Mouse (Mus musculus) hindbrain, embryonic 14.5 days (tissue): ENCODE results near the gene Alcam. TPM values are rescaled to one million over a fixed set of nuclear protein-coding genes. Genes with fewer than 3 reads are reported as not detected.

ENCODE experiments used
- ATAC-seq: fragments of 200-750 bp; cut with Nextera tagmentation; 2 replicates; pipeline ENCODE4 v1.8.0; 2017; ENCODE audit warnings: moderate number of reproducible peaks, mild to moderate bottlenecking, moderate TSS enrichment, moderate library complexity; ENCODE audit not compliant: low FRiP score
- DNase-seq: peaks from one replicate; pipeline ENCODE4 v3.0.0-alpha.2; 2015; ENCODE audit warnings: low spot score
- H3K27ac ChIP-seq: fragments of 300-500 bp; sonication (generic); 2 replicates; pipeline ENCODE4 v1.5.1; 2014; ENCODE audit warnings: mild to moderate bottlenecking, moderate library complexity
- H3K27me3 ChIP-seq: fragments of 300-500 bp; sonication (generic); 2 replicates; pipeline ENCODE4 v1.6.1; 2014; ENCODE audit warnings: mild to moderate bottlenecking, low read length, mixed read lengths; ENCODE audit not compliant: control insufficient read depth, insufficient read depth
- H3K36me3 ChIP-seq: fragments of 300-500 bp; sonication (generic); replicated peaks from 2 replicates; pipeline ENCODE4 v1.6.1; 2014; ENCODE audit not compliant: control insufficient read depth, insufficient read depth
- H3K4me1 ChIP-seq: fragments of 300-500 bp; sonication (generic); replicated peaks from 2 replicates; pipeline ENCODE4 v1.6.1; 2014; ENCODE audit warnings: antibody characterized with exemption, low read length, mixed read lengths; ENCODE audit not compliant: control insufficient read depth, insufficient read depth
- H3K4me2 ChIP-seq: fragments of 300-500 bp; sonication (generic); replicated peaks from 2 replicates; pipeline ENCODE4 v1.6.1; 2014; ENCODE audit warnings: mild to moderate bottlenecking, moderate library complexity
- H3K4me3 ChIP-seq: fragments of 300-500 bp; sonication (generic); replicated peaks from 2 replicates; pipeline ENCODE4 v1.5.1; 2014; ENCODE audit warnings: mild to moderate bottlenecking, low read length
- H3K9ac ChIP-seq: fragments of 300-500 bp; sonication (generic); 2 replicates; pipeline ENCODE4 v1.6.1; 2014
- H3K9me3 ChIP-seq: fragments of 300-500 bp; sonication (generic); 2 replicates; pipeline ENCODE4 v1.6.1; 2016; ENCODE audit warnings: low read length; ENCODE audit not compliant: control insufficient read depth
- WGBS: fragments of 180-500 bp; shearing (Covaris S2); extraction: QIAGEN DNeasy Blood & Tissue Kit; methylation state at CpG from one replicate; pipeline ENCODE4 v1.1.7; 2014; 5-methylcytosine and 5-hydroxymethylcytosine counted together
- polyA plus RNA-seq: library from polyadenylated mRNA; unstranded; fragments of >200 nt; fragmentation: Nextera tagmentation; extraction: Ambion mirVana; gene quantifications from 2 replicates; pipeline ENCODE4 v1.2.1, GENCODE M21; 2014

The Alcam gene
- polyA plus RNA-seq, 1 experiment from 2014 or later = 63.5 TPM

DNA sequence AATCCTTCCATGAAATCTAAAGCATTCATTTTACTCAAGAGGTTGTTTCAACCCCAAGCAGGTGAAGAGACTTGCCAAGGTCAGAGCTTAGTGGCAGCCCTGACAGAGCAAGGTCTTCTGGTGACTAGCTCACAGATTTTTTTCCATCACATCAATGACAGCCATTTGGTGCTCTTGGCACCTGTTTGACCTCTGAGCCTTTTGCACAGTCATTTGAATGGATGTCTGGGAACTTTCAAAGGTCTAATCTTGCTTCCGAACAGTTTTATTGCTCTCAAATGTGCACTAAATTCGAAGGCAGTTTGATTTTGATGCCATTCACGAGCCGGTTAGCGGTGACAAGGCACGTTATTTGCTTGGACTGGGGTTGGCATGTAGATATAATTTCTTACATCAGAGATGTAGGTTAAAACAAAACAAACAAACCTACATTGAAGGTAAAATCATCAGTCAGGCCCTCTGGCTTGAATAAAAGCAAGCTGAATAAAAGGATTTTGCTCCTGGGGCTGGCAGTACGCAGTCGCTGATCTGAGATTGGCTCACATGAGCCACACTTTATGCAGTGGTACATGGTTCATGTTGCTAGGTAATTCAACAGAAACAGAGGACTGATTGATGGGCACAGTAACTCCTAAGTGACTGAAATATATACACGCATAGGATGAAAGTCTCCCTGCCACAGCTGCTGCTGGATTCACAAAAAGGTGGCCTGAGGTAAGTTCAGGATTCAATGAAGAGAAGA is 150.9 kb downstream of the Alcam start:
- H3K4me2 ChIP-seq = no peak overlapping the region
- 76% methylated on average over 9 of the region's 9 CpGs for WGBS
- H3K36me3 ChIP-seq = no peaks in the 10 kb centered on the region
- no peak overlapping the region for H3K4me3 ChIP-seq
- H3K4me1 ChIP-seq = no peaks in the 10 kb centered on the region
- no peaks in the 10 kb centered on the region for H3K9me3 ChIP-seq
- no peak overlapping the region for H3K27ac ChIP-seq
- no peaks in the 10 kb centered on the region for H3K27me3 ChIP-seq
- ATAC-seq (peak; percentile 53; the same call in 1 of the 2 replicates), DNase-seq (no peak)
- no peak overlapping the region for H3K9ac ChIP-seq

DNA sequence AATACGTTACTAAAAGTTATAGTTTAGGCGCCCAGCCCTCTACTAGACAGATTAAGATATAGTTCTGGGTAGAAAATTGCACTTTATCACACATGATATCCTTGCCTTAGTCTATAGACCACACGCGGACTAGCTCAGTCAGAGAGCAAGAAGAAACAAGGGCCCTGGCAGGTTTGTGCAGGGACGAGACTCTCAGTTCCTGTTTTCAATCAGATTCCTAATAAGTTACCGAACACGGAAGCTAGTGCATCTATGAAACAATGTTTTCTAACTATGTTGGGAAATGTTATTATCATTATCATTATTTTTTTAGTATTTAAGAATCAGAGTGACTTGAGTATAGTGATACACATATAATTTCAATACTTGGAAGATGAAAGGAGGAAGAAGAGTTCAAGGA is 152.1 kb downstream of the Alcam start:
- WGBS = 92% methylated on average over 7 of the region's 7 CpGs
- H3K4me1 ChIP-seq = no peaks in the 10 kb centered on the region
- no peak for DNase-seq

DNA sequence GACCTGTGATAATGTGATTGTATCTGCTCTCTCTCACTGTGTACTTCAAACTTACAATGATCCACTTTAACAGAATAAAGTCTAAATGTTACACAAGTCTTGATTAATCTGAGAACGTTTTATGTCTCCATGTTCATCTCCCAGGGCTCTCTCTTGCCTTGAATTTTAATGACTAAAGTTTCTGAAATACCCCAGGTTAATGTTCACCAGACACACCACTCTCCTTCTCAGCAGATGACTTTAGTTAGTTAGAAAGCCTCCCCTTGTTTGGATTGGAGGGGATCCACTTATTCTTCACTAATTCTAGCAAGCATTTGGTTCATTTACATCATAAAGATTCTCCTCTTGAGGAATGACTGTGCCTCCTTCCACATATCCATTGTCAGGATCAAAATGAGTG is 157.5 kb downstream of the Alcam start:
- Histone ChIP-seq H3K4me2 (no peak overlapping the region), H3K27ac (no peak overlapping the region), H3K4me3 (no peak overlapping the region), H3K36me3 (no peaks in the 10 kb centered on the region), H3K4me1 (no peaks in the 10 kb centered on the region), H3K9me3 (no peaks in the 10 kb centered on the region), H3K9ac (no peak overlapping the region), H3K27me3 (no peaks in the 10 kb centered on the region)
- DNase-seq (no peak), ATAC-seq (no peak)
- WGBS = 28% methylated on average over 1 of the region's 1 CpGs

More for the DNA sequence above, 152.1 kb downstream of the Alcam start:
- Histone ChIP-seq H3K9ac (no peak overlapping the region), H3K27me3 (no peaks in the 10 kb centered on the region), H3K4me3 (no peak overlapping the region), H3K36me3 (no peaks in the 10 kb centered on the region), H3K4me2 (no peak overlapping the region), H3K9me3 (no peaks in the 10 kb centered on the region), H3K27ac (no peak overlapping the region)
- ATAC-seq = no peak

DNA sequence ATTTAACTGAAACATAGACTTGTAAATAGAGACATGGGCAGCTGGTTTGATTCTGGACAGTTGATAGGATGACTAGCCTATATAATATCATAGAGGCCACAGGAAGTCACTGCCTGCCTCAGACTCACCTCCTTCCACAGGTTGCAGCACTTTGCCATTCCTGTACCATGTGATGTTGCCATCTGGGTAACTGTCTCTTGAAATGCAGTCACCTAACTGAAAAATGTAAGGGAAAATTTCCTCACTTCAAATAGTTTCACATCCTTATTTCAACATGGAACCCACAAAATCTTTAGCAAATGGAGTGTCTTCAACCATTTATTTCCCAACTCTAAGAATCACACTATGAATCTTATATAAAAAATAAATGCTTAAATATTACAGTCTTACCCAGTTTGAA is 158.3 kb downstream of the Alcam start:
- DNase-seq = no peak
- Histone ChIP-seq H3K4me2 (no peak overlapping the region), H3K4me1 (no peaks in the 10 kb centered on the region), H3K27me3 (no peaks in the 10 kb centered on the region), H3K36me3 (peaks cover 2% of the 10 kb centered on the region; the same call in 1 of the 2 replicates), H3K9me3 (no peaks in the 10 kb centered on the region), H3K27ac (no peak overlapping the region), H3K9ac (no peak overlapping the region), H3K4me3 (no peak overlapping the region)
- no peak for ATAC-seq

DNA sequence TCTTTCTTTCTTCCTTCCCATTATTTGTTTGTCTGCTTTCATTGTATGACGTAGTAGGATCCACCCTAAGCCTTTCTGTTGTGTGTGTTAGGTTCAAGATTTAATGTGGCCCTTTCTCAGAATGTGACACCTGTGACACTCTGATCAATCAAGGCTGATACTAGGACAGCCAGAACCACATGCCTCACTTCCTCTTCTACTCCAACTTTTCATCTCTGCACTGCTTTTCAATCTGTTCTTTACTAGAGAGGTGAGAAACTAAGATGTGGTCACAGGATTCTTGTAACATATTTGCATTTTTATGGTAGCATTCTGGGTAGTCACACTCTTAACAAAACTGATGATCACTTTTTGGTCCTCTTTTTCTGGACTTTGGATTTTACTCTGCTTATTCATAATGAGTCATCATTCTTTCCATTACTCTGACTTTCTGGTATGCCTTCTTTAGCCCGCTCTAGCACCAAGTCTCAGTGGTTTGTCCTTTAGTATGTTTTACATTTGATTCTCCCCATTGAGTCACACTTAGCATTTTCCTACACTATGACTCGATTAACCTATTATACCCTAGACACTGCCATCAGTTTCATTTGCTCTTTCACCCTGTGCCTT is 161.3 kb downstream of the Alcam start:
- peaks cover 6% of the 10 kb centered on the region; the same call in 1 of the 2 replicates for H3K36me3 ChIP-seq
- WGBS = 82% methylated on average over 3 of the region's 3 CpGs
- no peak overlapping the region for H3K27ac ChIP-seq
- no peak overlapping the region for H3K4me2 ChIP-seq
- no peak overlapping the region for H3K9ac ChIP-seq
- H3K4me3 ChIP-seq = no peak overlapping the region
- no peaks in the 10 kb centered on the region for H3K27me3 ChIP-seq
- no peaks in the 10 kb centered on the region for H3K4me1 ChIP-seq
- ATAC-seq = no peak
- H3K9me3 ChIP-seq = no peaks in the 10 kb centered on the region
- DNase-seq = no peak

DNA sequence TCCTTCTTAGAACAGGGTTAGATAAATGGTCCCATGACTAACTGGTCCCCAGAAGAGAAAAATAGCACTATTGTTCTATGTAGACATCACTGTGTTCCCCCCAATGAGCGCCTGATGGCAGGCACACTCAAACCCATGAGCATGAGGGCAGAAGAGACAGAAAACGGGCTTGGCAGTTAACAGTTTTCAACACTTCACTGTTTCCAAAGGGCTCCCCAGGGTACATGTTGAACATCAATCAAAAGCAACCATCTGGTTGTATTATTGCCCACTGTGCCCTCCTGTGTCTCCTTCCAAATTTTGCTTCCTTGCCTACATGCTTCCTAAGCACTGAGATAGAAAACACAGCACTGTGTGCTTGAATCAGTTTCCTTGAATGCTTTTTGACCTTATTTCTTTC is 173.7 kb downstream of the Alcam start:
- no peak overlapping the region for H3K4me2 ChIP-seq
- ATAC-seq (peak; percentile 24; the same call in 1 of the 2 replicates), DNase-seq (no peak)
- no peaks in the 10 kb centered on the region for H3K9me3 ChIP-seq
- WGBS = 56% methylated on average over 2 of the region's 2 CpGs
- H3K27me3 ChIP-seq = no peaks in the 10 kb centered on the region
- H3K9ac ChIP-seq = no peak overlapping the region
- no peaks in the 10 kb centered on the region for H3K36me3 ChIP-seq
- no peak overlapping the region for H3K27ac ChIP-seq
- H3K4me1 ChIP-seq = no peaks in the 10 kb centered on the region
- H3K4me3 ChIP-seq = no peak overlapping the region

DNA sequence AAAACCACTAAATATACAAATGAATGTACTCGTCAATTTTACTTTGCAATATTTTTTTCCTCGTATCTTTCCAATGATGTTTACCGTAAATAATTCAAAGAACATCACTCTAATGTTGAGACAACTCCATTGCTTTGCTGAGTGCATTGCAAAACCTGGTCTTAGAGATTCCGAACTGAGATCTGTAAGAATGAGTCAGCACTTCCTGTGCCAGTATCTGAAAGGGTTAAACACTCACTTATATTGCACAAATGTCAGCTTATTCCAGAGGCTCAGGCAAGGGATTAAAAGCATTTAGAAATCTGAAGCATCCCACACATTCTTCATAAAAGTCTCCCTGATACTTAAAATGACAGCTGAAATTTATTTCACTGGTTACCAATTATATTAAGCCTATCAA is 188.8 kb downstream of the Alcam start:
- DNase-seq = no peak

DNA sequence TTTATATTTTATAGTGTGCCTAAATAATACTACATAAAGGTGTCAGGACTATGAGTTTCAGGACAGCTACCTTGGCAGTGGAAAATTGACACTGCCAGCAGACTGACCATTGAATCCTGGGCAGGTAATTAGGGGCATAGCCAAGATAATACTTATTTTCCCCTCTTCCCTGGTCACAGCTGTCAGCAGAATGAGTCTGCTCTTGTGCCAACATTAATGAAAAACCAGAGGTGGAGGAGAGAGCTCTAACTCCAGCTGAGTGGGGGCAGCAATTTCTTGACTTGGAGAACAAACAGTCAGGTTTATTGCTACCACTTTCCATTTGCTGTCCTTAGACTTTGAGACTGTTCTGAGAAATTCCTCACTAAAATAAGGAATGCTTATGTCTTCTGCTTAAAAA is 190.1 kb downstream of the Alcam start:
- ATAC-seq = no peak
- Histone ChIP-seq H3K9ac (no peak overlapping the region), H3K27ac (no peak overlapping the region), H3K36me3 (no peaks in the 10 kb centered on the region), H3K4me2 (no peak overlapping the region), H3K4me1 (no peaks in the 10 kb centered on the region), H3K4me3 (no peak overlapping the region), H3K27me3 (no peaks in the 10 kb centered on the region), H3K9me3 (no peaks in the 10 kb centered on the region)
- no peak for DNase-seq

More for the DNA sequence above, 188.8 kb downstream of the Alcam start:
- Histone ChIP-seq H3K9me3 (no peaks in the 10 kb centered on the region), H3K27ac (no peak overlapping the region), H3K4me3 (no peak overlapping the region), H3K9ac (no peak overlapping the region), H3K4me1 (no peaks in the 10 kb centered on the region), H3K4me2 (no peak overlapping the region), H3K36me3 (no peaks in the 10 kb centered on the region), H3K27me3 (no peaks in the 10 kb centered on the region)
- no peak for ATAC-seq
- WGBS = 88% methylated on average over 4 of the region's 4 CpGs

DNA sequence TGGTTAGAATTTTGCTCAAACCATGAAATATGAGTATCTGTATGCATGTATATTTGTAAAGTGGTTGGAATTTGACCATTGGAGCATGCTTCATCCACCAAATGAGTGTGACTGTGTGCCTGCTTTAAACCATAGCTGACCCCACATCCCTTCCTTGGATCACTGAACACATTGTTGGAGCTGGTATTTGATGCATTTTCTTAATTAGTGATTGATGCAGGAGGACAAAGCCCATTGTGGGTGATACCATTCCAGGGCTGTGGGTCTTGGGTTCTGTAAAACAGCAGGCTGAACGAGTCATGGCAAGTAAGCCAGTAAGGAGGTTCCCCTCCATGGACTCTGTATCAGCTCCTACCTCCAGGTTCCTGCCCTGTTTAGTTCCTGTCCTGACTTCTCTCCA is 191.3 kb downstream of the Alcam start:
- Histone ChIP-seq H3K27me3 (no peaks in the 10 kb centered on the region), H3K9me3 (no peaks in the 10 kb centered on the region), H3K9ac (no peak overlapping the region), H3K4me3 (no peak overlapping the region), H3K4me2 (no peak overlapping the region), H3K36me3 (no peaks in the 10 kb centered on the region), H3K4me1 (no peaks in the 10 kb centered on the region), H3K27ac (no peak overlapping the region)
- WGBS = 31% methylated on average over 1 of the region's 1 CpGs
- no peak for ATAC-seq
- no peak for DNase-seq
